Mouse (Mus musculus) naive thymus-derived CD4-positive, alpha-beta T cell, adult 2 months (primary cell): ENCODE measurements around the gene Tmem88b.
"Not testable (repeated sequence)": the region's sequence is repeated elsewhere in the genome, so short reads cannot be mapped to it uniquely, and the experiment has no call there.

Experiments used
- DNase-seq: peaks from one replicate; pipeline ENCODE4 v3.0.0-alpha.2; 2011; ENCODE audit warnings: low read depth

Gene Tmem88b

DNA sequence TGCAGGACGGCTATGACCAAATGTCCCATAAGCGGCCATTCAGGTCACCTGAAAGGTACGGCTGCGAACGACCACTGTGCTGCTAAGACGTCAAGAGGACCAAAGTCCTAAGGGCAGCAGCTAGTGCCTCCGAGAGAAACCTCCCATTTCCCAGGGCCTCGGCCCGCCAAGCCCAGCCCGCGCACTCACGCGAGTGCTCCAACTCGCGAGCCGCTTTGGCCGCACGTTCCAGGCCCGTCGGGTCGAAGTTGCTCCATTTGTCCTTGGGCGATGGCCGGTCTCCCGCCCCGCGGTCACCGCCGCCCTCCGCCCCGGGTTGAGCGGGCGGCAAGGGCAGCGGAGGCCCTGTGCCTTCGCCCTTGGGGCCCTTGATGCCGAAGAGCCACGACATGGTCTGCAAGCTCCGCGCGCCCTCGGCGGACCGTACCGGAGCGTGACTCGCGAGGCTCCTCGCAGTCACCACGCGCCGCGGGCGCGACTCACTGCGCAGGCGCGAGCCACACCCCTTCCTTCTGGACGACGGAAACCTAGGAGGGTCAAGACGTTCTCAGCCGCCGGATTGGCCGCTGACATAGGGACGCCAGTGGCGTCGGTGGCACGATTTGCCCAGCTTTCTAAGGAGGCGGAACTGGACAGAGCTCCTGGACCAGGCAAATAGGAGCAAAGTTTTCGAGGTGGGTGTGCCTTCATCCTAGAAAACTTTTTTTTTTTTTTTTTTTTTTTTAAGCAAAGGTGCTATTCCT is 24.9 kb downstream of the Tmem88b start, which contains the start of gene Atad3a:
Atad3a (minus strand) TSS at position 481 of the 743 bp plus-strand sequence.
- DNase-seq = peak; percentile 96

DNA sequence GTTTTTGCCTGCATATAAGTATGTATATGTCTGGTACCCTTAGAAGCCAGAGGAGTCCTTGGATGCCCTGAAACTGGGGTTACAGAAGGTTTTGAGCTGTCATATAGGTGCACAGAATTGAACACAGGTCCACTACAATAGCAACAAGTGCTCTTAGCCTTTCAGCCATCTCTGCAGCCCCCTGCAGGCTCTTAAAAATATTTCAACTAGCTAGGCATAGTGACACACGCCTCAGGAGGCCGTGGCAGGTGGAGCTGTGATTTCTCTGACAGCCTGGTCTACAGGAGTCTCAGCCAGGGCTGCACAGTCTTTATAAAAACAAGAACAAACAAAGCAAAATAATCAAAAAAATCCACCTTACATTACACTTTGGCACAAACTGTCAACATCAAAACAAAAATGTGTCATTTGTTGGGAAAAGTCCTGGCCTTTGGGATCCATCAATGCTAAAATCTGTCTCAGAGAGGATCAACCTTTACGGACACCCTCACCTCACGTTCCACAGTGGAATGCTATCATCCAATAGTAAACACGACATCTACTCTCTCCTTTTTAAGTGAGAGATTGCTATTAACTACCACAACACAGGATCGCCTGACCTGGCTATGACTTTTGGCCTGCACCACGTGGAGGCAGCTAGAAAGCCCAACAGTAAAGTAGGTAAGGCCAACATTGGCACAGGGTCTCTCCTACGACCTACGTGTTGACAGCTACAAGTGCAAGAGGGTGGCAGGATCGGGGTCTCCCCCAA is 25.6 kb downstream of the Tmem88b start:
- peak; percentile 75 for DNase-seq

DNA sequence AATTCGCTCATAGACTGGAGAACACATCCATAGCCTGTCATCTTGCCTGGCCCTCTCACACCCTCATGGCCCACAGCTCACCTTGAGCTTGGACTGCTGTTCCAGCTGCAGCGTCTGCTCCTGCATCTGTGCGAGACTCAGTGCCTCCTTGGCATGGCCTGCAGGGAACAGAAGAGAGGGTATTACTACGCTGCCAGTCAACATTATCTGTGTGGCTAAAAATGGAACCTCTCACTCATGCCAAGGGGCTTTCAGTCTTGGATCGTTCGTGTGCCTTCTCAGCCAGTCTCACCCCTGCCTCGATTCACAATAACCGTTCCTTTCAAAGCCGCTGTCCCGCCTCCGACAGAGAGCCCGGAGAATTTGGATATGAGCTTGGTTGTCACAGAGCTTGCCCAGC is 28.7 kb downstream of the Tmem88b start:
- no peak for DNase-seq

DNA sequence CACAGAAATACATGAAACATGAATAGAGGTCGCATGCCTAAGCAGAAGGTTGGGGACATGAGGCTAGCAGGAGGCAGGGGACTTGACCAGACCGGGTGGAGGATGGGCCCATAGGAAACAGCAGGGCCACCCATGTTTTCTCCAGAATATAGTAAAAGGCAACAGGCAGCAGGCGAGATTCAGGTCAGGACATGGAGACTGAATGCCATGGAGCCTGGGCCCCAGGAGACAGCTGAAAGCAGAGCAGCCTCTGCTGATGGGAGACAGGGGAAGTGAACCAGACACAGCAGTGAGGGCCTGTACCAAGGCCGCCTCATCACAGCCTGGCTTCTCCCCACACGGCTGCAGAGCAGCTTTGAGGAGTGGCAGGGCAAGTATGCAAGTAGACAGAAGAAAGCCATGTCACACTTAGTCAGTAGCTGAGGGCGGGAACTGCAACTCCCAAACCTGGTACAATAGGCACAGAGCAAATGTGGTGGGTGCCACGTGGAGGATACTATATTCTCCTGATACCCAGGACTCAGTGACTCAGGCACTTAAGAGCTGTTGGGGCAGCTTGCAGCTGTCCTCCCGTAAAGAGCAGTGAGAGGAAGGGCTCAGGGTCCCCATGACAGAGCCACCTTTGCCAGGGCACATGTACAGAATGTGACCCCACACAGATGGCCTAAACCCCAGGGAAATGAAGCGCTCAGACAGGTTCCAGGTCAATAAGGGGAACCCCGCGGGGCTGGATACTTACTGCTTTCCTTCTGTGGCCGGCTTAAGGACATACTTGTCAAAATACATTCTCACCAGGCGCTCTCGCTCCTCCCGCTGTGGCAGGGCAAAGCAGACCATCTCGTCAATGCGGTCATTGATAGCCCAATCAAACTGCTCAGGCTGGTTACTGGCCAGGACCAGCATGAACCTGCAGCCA is 38.8 kb downstream of the Tmem88b start:
- no peak for DNase-seq

DNA sequence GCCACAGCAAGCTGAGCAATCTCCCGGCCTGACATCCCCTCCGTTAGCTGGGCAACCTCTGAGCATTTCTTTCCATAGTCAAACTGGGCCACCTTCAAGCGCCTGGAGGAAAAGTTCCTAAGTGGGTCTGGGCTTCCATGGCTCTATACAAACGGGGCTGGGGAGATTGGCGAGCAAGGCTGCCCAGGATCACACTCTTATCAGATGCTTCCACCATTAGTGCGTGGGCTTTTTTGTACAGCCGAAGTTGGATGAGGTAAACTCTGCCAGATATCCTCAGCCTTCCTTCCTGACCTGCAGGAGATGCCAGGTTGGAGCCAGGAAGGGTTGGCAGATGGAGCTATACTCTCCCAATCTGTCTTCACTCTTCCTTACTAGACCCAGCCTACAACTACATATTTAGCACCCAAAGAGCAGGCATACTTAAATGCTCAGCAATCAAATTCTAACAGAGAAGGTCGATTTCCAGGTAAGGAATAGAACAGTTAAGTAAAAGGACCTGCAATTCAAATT is 39.6 kb downstream of the Tmem88b start:
- DNase-seq = no peak

DNA sequence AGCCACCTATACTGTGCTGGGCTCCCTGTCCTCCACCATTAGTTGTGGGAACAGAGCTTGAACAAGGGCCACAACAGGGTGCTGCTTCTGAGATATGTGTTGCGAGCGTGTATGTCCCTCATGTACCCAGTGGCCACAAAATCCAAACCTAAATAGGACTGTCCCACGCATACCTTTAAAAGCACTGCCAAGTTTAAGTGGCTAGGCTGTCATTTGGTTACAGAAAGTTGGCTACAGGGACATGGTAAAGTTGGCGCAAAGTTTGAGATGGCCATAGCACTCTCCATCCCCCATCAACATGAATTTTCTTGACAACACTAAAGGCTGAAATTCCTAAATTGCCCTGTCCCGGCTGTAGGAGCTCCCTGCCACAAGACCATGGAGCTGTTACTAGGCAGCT is 40.5 kb downstream of the Tmem88b start:
- DNase-seq = no peak

DNA sequence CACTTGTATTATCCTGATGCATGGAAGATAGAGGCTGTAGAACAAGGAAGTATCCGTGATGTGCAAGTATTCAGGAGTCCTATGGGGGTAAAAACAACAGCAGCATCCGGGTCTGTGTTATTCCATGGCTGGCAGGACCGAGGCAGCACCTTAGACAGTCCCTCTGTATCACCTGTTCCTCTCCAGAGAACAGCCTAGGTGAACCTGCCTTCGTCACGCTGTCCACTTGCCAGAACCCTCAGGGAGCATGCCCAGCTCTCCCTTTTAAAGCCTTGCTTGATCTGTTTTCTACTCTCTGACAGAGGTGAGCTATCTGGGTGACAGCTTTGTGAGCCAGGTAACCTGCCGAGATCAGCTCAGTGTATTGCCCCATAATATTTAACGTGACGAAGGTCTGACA is 41.2 kb downstream of the Tmem88b start:
- no peak for DNase-seq

DNA sequence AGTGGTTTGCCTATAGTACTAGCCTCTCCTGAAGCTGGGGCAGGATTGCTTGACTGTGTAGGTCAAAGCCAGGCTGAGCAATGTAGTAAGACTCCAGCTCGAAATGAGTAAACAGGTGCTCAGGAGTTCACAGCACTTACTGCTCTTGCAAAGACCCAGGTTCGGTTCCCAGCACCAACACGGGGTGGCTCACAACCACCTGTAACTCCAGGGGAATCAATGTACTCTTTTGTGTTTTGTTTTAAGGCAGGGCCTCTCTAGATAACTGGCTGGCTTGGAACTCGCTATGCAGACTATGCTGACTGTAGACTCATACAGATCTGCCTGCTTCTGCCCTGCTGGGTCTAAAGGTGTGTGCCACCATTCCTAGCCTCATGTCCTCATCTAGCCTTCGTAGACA is 43.0 kb downstream of the Tmem88b start:
- no peak for DNase-seq

DNA sequence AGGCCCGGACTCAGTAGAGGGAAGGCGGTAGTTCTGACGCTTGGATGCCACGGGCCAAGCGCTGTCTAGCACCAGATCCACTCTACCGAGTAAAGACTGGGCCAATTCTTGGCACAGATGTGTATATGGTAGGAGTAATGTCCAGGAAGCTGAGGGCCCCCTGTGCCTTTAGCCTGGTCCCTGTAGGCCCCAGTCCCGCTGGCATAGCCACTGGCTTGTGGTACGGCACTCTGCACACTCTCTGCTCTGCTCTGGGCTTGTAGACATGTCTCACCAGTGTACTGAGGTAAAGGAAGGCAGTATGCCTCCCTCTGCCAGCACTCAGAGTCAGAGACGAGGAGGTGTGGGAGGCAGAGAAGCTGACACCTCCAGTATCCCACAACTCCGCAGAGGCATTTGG is 45.0 kb downstream of the Tmem88b start:
- DNase-seq = not testable (repeated sequence)

DNA sequence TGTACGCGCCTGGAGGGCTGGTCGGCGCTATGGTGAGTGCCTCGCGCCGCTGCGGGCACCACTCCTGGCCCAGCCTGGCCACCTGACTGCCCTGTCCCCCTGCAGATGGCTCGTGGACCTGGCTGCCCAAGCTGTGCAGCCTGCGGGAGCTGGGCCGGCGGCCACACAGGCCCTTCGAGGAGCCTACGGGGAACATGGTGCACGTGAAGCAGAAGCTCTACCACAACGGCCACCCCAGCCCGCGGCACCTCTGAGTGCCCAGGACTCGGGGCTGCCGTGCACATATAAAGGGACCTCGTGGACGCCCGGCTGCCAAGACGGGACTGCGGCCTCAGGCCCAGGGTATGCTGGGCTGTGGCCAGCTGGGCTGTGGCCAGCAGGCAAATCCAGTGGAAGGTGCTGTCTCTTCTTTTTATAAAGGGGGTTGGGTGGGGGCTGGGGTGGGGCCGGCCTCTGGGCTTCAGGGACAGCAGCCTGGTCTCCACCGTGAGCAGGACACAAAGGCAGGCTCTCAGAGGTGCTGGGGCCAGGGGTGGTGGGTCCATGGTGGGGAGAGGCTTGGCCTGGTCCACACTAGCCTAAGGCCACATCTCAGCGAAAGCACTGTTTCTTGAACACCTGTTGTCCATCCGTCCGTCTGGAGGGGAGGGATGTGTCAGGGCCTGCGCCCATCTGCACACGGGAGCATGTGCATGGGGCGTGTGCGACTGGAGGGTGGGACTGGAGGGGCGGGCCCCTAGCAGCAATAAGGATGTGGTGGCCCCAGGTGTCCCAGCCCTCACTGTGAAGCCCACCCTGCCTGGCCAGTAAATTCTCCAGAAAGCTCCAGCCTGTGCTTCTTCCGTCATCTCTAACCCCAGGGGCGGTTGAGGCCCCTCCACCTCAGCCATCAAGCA is 45.7 kb downstream of the Tmem88b start:
- no peak for DNase-seq

DNA sequence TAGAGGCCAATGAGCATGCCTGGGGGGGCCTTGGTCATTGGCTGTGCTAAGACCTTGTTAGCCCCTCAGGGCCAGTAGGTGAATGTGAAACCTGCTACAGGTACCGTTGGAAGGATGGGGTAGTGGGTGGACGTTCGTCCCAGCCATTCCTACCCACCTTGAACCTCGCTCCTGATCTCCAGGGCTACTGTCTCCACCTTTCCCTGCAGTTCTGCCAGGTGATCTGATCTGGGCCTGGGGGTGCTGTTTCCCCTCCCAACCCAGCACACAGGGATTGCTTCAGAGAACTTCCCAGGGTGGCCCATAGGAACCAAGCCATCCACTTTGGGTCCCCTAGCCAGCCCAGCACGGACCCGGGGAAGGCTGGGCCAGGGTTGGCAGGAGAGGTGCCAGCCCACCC is 46.5 kb downstream of the Tmem88b start:
- DNase-seq = no peak

DNA sequence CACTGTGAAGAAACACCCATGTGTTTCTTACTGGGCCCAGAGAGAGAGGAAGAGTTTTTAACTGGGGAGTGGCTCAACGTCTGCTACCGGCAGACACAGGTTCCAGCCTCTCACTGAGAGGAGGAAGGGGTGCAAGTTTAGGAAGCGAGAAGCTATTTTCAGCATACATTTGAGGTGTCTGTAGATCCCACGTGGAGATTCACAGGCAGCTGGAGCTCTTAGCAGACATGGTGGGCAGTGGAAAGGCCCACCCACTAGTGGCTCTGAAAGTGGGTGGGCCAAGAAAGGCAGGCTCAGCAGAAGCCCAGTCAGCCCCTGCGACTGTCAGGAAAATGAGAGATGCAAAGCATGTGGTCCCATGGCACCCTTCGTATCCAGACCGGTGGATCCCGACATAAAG is 47.4 kb downstream of the Tmem88b start:
- no peak for DNase-seq

DNA sequence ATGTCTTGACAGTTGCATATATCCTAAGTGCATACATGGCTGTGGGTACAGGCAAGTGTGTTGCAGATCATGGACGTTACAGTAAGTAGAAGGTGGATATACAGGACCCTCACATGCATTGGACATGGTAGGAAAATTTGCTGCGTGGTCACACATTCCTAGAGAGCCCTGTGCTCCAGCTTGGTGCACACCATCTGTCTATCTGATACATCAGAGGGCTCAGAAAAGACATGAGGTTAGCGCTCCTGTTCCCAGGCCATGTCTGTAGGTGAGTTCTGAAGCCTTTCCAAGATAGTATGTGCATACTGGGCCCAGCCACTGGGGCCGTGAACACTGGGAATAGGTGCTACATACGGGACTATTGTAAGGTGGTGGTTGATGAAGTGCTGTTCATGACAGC is 49.3 kb downstream of the Tmem88b start:
- no peak for DNase-seq

DNA sequence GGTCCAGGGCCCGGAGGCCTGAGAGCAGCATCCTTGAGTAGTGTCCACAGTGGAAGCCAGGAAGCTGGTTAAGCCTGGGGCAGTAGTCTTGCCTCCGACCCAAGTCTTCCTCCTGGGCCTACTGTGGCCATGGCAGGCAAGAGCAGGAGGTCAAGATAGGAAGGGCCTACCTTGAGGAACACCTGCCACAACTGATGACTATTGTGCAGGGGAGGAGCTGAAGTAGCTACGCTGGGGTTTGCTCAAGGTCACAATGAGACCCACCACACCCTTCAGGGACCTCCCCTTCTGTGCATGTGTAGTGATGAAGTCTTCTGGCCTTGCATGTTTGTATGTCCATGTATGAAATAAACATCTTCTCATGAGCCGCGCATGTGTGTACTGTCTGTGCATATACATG is 49.9 kb downstream of the Tmem88b start:
- DNase-seq = peak; percentile 33

DNA sequence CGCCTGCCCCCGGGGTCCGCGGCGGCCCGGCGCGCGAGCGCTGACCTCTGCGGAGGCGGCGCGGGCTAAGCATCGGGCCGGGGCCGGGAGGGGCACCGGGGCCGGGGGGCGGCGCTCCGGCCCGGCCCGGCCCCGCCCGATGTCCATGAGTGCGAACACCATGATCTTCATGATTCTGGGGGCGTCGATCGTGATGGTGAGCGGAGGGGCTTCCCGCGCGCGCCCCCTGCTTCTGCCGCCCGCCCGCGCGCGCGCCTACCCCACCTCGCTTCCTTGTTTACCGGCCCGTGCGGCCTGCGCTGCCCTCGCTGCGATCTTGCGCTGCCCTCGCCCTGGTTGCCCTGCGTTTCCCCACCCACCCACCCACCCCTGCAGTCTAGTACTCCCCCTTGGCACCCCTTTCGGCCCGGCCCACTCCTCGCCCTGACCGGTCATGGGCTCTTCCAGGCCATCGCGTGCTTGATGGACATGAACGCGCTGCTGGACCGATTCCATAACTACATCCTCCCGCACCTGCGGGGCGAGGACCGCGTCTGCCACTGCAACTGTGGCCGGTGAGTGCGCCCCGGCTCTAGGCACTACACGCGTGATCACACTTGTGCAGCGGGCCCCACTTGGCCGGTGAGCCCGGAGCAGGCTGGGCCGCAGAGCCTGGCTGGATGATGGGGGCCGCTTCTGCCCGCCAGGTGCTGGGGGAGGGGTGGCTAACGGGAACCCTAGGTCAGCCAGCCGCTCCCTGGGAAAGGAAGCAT is 50.5 kb downstream of the Tmem88b start:
- peak; percentile 46 for DNase-seq

DNA sequence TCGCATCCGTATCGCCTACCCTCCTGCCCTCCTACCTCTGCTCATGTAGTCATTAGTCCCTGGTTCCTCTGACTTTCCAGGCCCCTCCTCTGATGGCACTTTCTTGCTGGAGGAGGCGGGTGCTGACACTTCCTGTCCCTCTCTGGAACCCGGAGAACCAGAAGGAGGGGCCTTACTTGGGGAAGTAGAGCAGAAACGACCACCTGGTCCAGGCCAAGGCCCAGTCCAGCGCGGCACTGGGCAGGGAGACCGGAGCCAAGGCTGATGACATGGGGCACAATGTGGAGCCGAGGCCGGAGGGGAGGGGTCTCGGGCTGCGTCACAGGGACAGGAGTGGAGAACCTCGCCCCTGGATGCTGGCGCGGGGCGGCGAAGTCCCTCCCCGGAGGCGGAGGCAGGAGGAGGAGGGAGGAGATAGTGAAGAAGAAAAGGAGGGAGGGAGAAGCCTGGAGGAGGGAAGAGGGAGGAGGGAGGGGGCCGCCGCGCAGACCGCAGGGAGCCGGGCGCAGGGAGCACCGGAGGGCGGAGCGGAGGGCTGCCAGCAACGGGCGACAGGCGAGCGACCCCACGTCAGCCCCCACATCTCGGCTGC is 51.2 kb downstream of the Tmem88b start, which contains the start of gene Tmem240:
Tmem240 (plus strand) TSS at position 451 of the 592 bp plus-strand sequence.
- peak; percentile 86 for DNase-seq

DNA sequence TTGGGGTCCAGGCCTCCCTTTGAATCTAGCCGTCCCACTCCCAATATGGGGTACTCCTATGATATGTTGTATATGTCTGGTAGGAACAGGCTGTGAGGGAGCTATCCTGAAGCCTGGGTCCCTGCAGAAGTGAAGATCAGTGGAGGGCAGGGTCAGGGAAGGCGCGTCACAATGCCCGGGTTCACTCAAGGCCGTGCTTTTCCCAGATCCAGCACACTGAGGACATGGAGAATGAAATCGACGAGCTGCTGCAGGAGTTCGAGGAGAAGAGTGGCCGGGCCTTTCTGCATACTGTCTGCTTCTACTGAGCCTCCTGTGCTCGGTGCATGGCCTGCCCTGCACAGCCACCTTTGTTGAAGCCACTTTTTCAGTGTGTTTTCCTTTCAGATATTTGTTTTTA is 52.4 kb downstream of the Tmem88b start:
- DNase-seq = no peak
